In genomic region chr1:170215590-170215989, GRCm38 (mm10) we compare ENCODE assay signal across 7 mouse cellular contexts. TPM values are rescaled to one million over a fixed set of nuclear protein-coding genes. Genes with fewer than 3 reads are reported as not detected.
A peak's percentile ranks its signal among the peaks of the same experiment; 100 is the strongest.
DNase-seq lines count a peak whose midpoint lies in the region; ATAC-seq lines count a peak whose summit lies in the region.

No protein-coding gene starts in this region.

- peaks cover 10% of the 10 kb centered on the region for H3K36me3 ChIP-seq in lung, embryonic 15.5 days
- peaks cover 22% of the 10 kb centered on the region for H3K36me3 ChIP-seq in forebrain, embryonic 10.5 days (replicated peaks)
- H3K36me3 ChIP-seq in limb, embryonic 12.5 days: peaks cover 18% of the 10 kb centered on the region
- 0 out of 2 replicates have a peak, but pooled peaks cover 5% of the 10 kb centered on the region for H3K36me3 ChIP-seq in stomach, embryonic 15.5 days

- peak overlapping the region; percentile 89 for H3K4me3 ChIP-seq in lung, embryonic 15.5 days
- peak overlapping the region; percentile 97 for H3K4me3 ChIP-seq in forebrain, embryonic 10.5 days
- H3K4me3 ChIP-seq in limb, embryonic 12.5 days (replicated peaks): peak overlapping the region; percentile 99
- H3K4me3 ChIP-seq in stomach, embryonic 15.5 days (replicated peaks): peak overlapping the region; percentile 81

- 72% methylated on average over 3 of the region's 3 CpGs for WGBS in lung, embryonic 15.5 days
- 79% methylated on average over 3 of the region's 3 CpGs for WGBS in forebrain, embryonic 10.5 days
- 80% methylated on average over 3 of the region's 3 CpGs for WGBS in limb, embryonic 12.5 days
- WGBS in stomach, embryonic 15.5 days: 72% methylated on average over 3 of the region's 3 CpGs

- no peaks in the 10 kb centered on the region for H3K27me3 ChIP-seq in lung, embryonic 15.5 days
- peaks cover 13% of the 10 kb centered on the region for H3K27me3 ChIP-seq in forebrain, embryonic 10.5 days (ENCODE audit: poor library complexity, severe bottlenecking)
- no peaks in the 10 kb centered on the region for H3K27me3 ChIP-seq in limb, embryonic 12.5 days
- no peaks in the 10 kb centered on the region for H3K27me3 ChIP-seq in stomach, embryonic 15.5 days (replicated peaks)

- H3K4me1 ChIP-seq in lung, embryonic 15.5 days: peaks cover 8% of the 10 kb centered on the region; the same call in 1 of the 2 replicates
- peaks cover 12% of the 10 kb centered on the region for H3K4me1 ChIP-seq in forebrain, embryonic 10.5 days
- H3K4me1 ChIP-seq in limb, embryonic 12.5 days (replicated peaks): peaks cover 9% of the 10 kb centered on the region
- H3K4me1 ChIP-seq in stomach, embryonic 15.5 days: peaks cover 2% of the 10 kb centered on the region; the same call in 1 of the 2 replicates

- DNase-seq in lung, postnatal 14 days: no peak
- no peak for DNase-seq in forebrain, embryonic 10.5 days (ENCODE audit: extremely low spot score, low spot score)
- DNase-seq in adrenal gland, postnatal 4 days (ENCODE audit: low spot score in 2 of 2): no peak
- DNase-seq in layer of hippocampus, adult 11-12 months (ENCODE audit: low spot score): no peak

- no peak overlapping the region for H3K9ac ChIP-seq in lung, embryonic 15.5 days
- H3K9ac ChIP-seq in limb, embryonic 12.5 days (replicated peaks): no peak overlapping the region; the same call in 1 of the 2 replicates
- no peak overlapping the region for H3K9ac ChIP-seq in stomach, embryonic 15.5 days

- no peak overlapping the region for H3K27ac ChIP-seq in lung, embryonic 15.5 days
- H3K27ac ChIP-seq in forebrain, embryonic 10.5 days: peak overlapping the region; percentile 94
- H3K27ac ChIP-seq in limb, embryonic 12.5 days: no peak overlapping the region
- no peak overlapping the region for H3K27ac ChIP-seq in stomach, embryonic 15.5 days

- peak overlapping the region; percentile 63 for H3K4me2 ChIP-seq in lung, embryonic 15.5 days
- peak overlapping the region; percentile 72 for H3K4me2 ChIP-seq in limb, embryonic 12.5 days
- H3K4me2 ChIP-seq in stomach, embryonic 15.5 days: peak overlapping the region; percentile 39

- ATAC-seq in lung, embryonic 15.5 days (ENCODE audit: borderline replicate concordance, extremely low read depth, low FRiP score, low TSS enrichment): no peak
- no peak for ATAC-seq in limb, embryonic 12.5 days (ENCODE audit: insufficient number of reproducible peaks, insufficient read depth, low FRiP score, low TSS enrichment, low read depth)
- ATAC-seq in stomach, embryonic 15.5 days (ENCODE audit: insufficient read depth, low FRiP score, low read depth): no peak

- no peaks in the 10 kb centered on the region for H3K9me3 ChIP-seq in lung, embryonic 15.5 days
- no peaks in the 10 kb centered on the region for H3K9me3 ChIP-seq in forebrain, embryonic 10.5 days
- no peaks in the 10 kb centered on the region for H3K9me3 ChIP-seq in limb, embryonic 12.5 days
- H3K9me3 ChIP-seq in stomach, embryonic 15.5 days: no peaks in the 10 kb centered on the region

RNA-seq across cellular contexts. Expression of gene Uhmk1, which starts 0.4 kb away (rescaled TPM):
- 7.1 and 7.2 TPM in 2 replicates for polyA plus RNA-seq in lung, embryonic 15.5 days (2015; fragmentation: Nextera tagmentation; extraction: Ambion mirVana)
- 10.0 and 10.1 TPM in 2 replicates for polyA plus RNA-seq in forebrain, embryonic 10.5 days (2016; fragmentation: Nextera tagmentation; extraction: Ambion mirVana)
- polyA plus RNA-seq in limb, embryonic 12.5 days (2016; fragmentation: Nextera tagmentation; extraction: Ambion mirVana): 7.7 and 8.9 TPM in 2 replicates
- polyA plus RNA-seq in stomach, embryonic 15.5 days (2015; fragmentation: Nextera tagmentation; extraction: Ambion mirVana): 8.0 and 8.4 TPM in 2 replicates
- total RNA-seq in adrenal gland, postnatal 4 days (2021): 10 to 100 TPM; 43.0 to 45.1 TPM

RNA-seq across cellular contexts. Expression of gene Sh2d1b2, which starts 17.0 kb away (rescaled TPM):
- polyA plus RNA-seq in lung, embryonic 15.5 days (2015; fragmentation: Nextera tagmentation; extraction: Ambion mirVana): 0.21 TPM in 1 of 2 replicates, not detected in the other
- not detected in 2 replicates for polyA plus RNA-seq in forebrain, embryonic 10.5 days (2016; fragmentation: Nextera tagmentation; extraction: Ambion mirVana)
- not detected in 2 replicates for polyA plus RNA-seq in limb, embryonic 12.5 days (2016; fragmentation: Nextera tagmentation; extraction: Ambion mirVana)
- polyA plus RNA-seq in stomach, embryonic 15.5 days (2015; fragmentation: Nextera tagmentation; extraction: Ambion mirVana): not detected in 2 replicates
- not detected for total RNA-seq in adrenal gland, postnatal 4 days (2021)

RNA-seq across cellular contexts. Expression of gene Uap1, which starts 40.8 kb away (rescaled TPM):
- 53.4 and 54.8 TPM in 2 replicates for polyA plus RNA-seq in lung, embryonic 15.5 days (2015; fragmentation: Nextera tagmentation; extraction: Ambion mirVana)
- polyA plus RNA-seq in forebrain, embryonic 10.5 days (2016; fragmentation: Nextera tagmentation; extraction: Ambion mirVana): 53.3 and 55.2 TPM in 2 replicates
- polyA plus RNA-seq in limb, embryonic 12.5 days (2016; fragmentation: Nextera tagmentation; extraction: Ambion mirVana): 67.8 and 69.0 TPM in 2 replicates
- polyA plus RNA-seq in stomach, embryonic 15.5 days (2015; fragmentation: Nextera tagmentation; extraction: Ambion mirVana): 52.5 and 57.4 TPM in 2 replicates
- total RNA-seq in adrenal gland, postnatal 4 days (2021): 10 to 100 TPM; 33.0 to 33.7 TPM
